Mouse (Mus musculus) liver, postnatal 0 days (tissue): ENCODE data around the gene Pde11a. TPM values are rescaled to one million over a fixed set of nuclear protein-coding genes. Genes with fewer than 3 reads are reported as not detected.
A peak's percentile ranks its signal among the peaks of the same experiment; 100 is the strongest.

Experiments
- ATAC-seq: fragments of 200-750 bp; cut with Nextera tagmentation; 2 replicates; pipeline ENCODE4 v1.8.0; 2017; ENCODE audit warnings: mild to moderate bottlenecking, moderate library complexity
- DNase-seq: peaks from one replicate; pipeline ENCODE4 v3.0.0-alpha.2; 2016
- H3K27ac ChIP-seq: fragments of 300-500 bp; sonication (generic); 2 replicates; pipeline ENCODE4 v1.5.1; 2014; ENCODE audit warnings: antibody characterized with exemption, moderate library complexity, mild to moderate bottlenecking, low read depth
- H3K27me3 ChIP-seq: fragments of 300-500 bp; sonication (generic); 2 replicates; pipeline ENCODE4 v1.6.1; 2014; ENCODE audit warnings: low read length, control low read depth, mixed read lengths; ENCODE audit not compliant: insufficient read depth
- H3K36me3 ChIP-seq: fragments of 300-500 bp; sonication (generic); replicated peaks from 2 replicates; pipeline ENCODE4 v1.6.1; 2014; ENCODE audit warnings: mild to moderate bottlenecking, control low read depth, low read length, moderate library complexity, mixed read lengths; ENCODE audit not compliant: insufficient read depth
- H3K4me1 ChIP-seq: fragments of 300-500 bp; sonication (generic); 2 replicates; pipeline ENCODE4 v1.6.1; 2014; ENCODE audit warnings: antibody characterized with exemption, mild to moderate bottlenecking, control low read depth; ENCODE audit not compliant: insufficient read depth
- H3K4me2 ChIP-seq: fragments of 300-500 bp; sonication (generic); 2 replicates; pipeline ENCODE4 v1.6.1; 2014; ENCODE audit warnings: low read depth, mild to moderate bottlenecking, low read length, moderate library complexity, mixed read lengths
- H3K4me3 ChIP-seq: fragments of 300-500 bp; sonication (generic); 2 replicates; pipeline ENCODE4 v1.5.1; 2014; ENCODE audit warnings: low read depth, low read length
- H3K9ac ChIP-seq: fragments of 300-500 bp; sonication (generic); replicated peaks from 2 replicates; pipeline ENCODE4 v1.6.1; 2014; ENCODE audit warnings: mild to moderate bottlenecking, moderate library complexity
- H3K9me3 ChIP-seq: fragments of 300-500 bp; sonication (generic); 2 replicates; pipeline ENCODE4 v1.6.1; 2016; ENCODE audit warnings: mild to moderate bottlenecking, control low read depth, low read length, mixed read lengths
- CTCF ChIP-seq: sonication (generic); IDR thresholded peaks from 2 replicates; pipeline ENCODE4 v1.5.1; 2016; ENCODE audit warnings: antibody characterized with exemption, low read depth
- EP300 ChIP-seq: IDR thresholded peaks from 2 replicates; pipeline ENCODE4 v1.6.1; 2016; ENCODE audit warnings: antibody characterized with exemption, low read depth, mild to moderate bottlenecking
- WGBS: fragments of 180-500 bp; shearing (Covaris S2); extraction: QIAGEN DNeasy Blood & Tissue Kit; methylation state at CpG from one replicate; pipeline ENCODE4 v1.1.7; 2014; ENCODE audit not compliant: insufficient replicate concordance; 5-methylcytosine and 5-hydroxymethylcytosine counted together
- polyA plus RNA-seq: library from polyadenylated mRNA; unstranded; fragments of >200 nt; fragmentation: Nextera tagmentation; extraction: Ambion mirVana; gene quantifications from 2 replicates; pipeline ENCODE4 v1.2.1, GENCODE M21; 2015

Pde11a gene
- polyA plus RNA-seq, 1 experiment from 2014 or later, result 0.06 TPM

DNA sequence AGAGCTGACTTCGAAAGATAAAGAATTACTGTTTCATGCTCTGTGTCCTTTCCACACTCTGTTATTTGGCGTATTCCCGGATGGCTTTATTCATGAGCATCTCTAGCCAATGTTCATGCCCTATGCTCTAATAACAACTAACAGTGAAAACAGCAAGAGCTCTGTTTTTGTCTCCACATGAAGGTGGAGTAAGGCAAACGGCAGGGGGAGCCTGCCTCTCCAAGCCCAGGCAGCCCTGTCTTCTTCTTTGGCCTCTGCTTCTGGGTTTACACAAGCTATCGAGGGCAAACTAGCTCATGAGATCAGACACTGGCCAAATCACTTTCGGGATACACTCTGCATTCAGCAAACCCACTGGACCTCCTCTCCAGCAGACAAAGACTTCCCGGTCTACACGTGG, 241.3 kb downstream of the Pde11a start:
- H3K36me3 ChIP-seq, result no peaks in the 10 kb centered on the region
- WGBS, result 67% methylated on average over 8 of the region's 8 CpGs
- no peaks in the 10 kb centered on the region for H3K27me3 ChIP-seq
- DNase-seq, result no peak
- H3K4me2 ChIP-seq, result no peak overlapping the region
- H3K4me1 ChIP-seq, result no peaks in the 10 kb centered on the region
- no peak for TF ChIP-seq CTCF
- TF ChIP-seq EP300, result no peak
- H3K9ac ChIP-seq, result no peak overlapping the region
- H3K27ac ChIP-seq, result no peak overlapping the region
- no peaks in the 10 kb centered on the region for H3K9me3 ChIP-seq
- no peak overlapping the region for H3K4me3 ChIP-seq
- no peak for ATAC-seq

DNA sequence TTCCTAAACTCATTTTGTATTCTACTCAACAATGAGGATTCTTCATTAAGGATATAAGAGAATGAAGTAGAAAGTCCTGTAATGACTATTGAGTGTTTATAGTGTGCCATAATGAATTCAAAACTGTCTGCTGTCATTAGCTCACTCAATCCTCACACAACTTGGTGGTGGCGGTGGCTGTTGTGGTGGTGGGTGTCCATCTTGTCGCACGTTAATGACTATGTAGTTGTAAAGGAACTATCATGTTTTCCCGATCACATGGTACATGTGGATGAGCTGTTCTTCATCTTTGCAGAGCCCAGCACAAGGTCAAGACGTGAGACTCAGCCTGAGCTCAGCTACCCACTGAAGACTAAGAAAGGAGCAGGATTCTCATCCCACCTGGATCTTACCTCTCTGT, 242.7 kb downstream of the Pde11a start:
- 85% methylated on average over 5 of the region's 5 CpGs for WGBS
- H3K36me3 ChIP-seq, result no peaks in the 10 kb centered on the region
- H3K4me1 ChIP-seq, result no peaks in the 10 kb centered on the region
- DNase-seq, result no peak
- ATAC-seq, result no peak
- no peak overlapping the region for H3K27ac ChIP-seq
- H3K4me3 ChIP-seq, result no peak overlapping the region
- TF ChIP-seq CTCF (no peak), EP300 (no peak)
- H3K27me3 ChIP-seq, result no peaks in the 10 kb centered on the region
- no peak overlapping the region for H3K9ac ChIP-seq
- no peaks in the 10 kb centered on the region for H3K9me3 ChIP-seq
- no peak overlapping the region for H3K4me2 ChIP-seq

DNA sequence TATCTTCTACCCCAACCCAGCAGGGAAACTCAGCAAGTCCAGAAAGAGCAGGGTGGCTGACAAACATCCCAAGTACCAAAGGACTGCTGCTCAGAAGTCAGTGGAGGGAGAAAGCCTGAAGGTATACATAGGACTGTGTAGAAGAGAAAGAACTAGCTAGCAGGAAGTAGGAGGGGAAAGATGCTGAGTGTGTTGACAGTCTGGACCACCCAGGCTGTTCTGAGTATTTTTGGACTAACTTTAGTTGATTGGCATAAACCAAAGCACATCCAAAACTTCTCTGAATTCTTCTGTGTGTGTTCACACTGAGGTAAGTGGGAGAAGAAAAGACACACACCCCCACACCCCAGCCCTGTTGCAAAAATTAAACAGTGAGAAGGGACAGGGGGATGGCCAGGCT, 248.1 kb downstream of the Pde11a start:
- no peaks in the 10 kb centered on the region for H3K36me3 ChIP-seq
- no peak for ATAC-seq
- no peak for TF ChIP-seq CTCF
- no peak for TF ChIP-seq EP300
- H3K4me1 ChIP-seq, result no peaks in the 10 kb centered on the region
- no peak overlapping the region for H3K9ac ChIP-seq
- H3K4me3 ChIP-seq, result no peak overlapping the region
- no peaks in the 10 kb centered on the region for H3K27me3 ChIP-seq
- no peak overlapping the region for H3K4me2 ChIP-seq
- no peak for DNase-seq
- no peaks in the 10 kb centered on the region for H3K9me3 ChIP-seq
- no peak overlapping the region for H3K27ac ChIP-seq

DNA sequence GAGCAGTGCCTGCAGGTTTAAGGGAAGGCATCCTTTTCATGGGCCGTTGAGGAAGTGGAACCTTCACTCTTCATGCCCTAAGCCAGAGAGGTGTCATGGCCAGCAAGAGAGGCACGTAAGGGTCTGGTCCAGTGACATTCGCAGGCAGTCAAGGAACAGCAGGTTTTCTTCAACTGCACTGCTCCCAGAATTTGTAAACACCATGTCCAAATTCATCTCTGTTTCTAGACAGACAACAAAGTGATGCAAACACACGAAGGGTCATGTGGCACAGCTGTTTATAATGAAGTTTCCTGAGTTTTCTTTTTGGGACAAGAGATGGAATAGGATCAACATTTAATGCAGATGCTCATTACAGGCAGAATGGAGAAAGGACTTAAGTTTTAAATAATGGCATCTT, 249.7 kb downstream of the Pde11a start:
- Histone ChIP-seq H3K27ac (no peak overlapping the region), H3K4me1 (no peaks in the 10 kb centered on the region), H3K9ac (no peak overlapping the region), H3K36me3 (no peaks in the 10 kb centered on the region), H3K4me2 (no peak overlapping the region), H3K9me3 (no peaks in the 10 kb centered on the region), H3K4me3 (no peak overlapping the region), H3K27me3 (no peaks in the 10 kb centered on the region)
- ATAC-seq (no peak), DNase-seq (no peak)
- TF ChIP-seq EP300 (no peak), CTCF (no peak)
- 65% methylated on average over 4 of the region's 4 CpGs for WGBS

DNA sequence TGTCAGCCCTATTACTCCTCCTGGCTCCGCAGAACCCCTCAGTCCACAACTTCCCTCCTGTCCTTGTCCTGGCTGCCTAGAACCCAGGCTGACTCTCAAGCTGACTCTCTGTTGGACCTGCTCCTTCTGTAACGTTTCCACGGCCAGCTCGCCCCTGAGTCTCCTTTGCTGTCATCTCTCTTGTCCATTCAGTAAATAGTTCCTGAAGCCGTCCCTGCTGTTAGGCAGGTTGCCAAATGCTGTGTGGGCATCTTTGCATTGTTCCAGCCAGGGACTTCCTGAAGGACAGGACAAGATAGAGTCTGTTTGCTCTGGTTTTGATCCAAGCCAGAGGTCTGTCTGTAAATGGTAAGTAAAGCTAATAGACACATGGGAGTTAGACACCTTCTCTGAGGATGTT, 250.2 kb downstream of the Pde11a start:
- TF ChIP-seq CTCF (no peak), EP300 (no peak)
- Histone ChIP-seq H3K4me1 (no peaks in the 10 kb centered on the region), H3K9ac (no peak overlapping the region), H3K9me3 (no peaks in the 10 kb centered on the region), H3K36me3 (no peaks in the 10 kb centered on the region), H3K4me2 (no peak overlapping the region), H3K27ac (no peak overlapping the region), H3K4me3 (no peak overlapping the region), H3K27me3 (no peaks in the 10 kb centered on the region)
- peak; percentile 41 for DNase-seq
- no peak for ATAC-seq
- 67% methylated on average over 5 of the region's 5 CpGs for WGBS

DNA sequence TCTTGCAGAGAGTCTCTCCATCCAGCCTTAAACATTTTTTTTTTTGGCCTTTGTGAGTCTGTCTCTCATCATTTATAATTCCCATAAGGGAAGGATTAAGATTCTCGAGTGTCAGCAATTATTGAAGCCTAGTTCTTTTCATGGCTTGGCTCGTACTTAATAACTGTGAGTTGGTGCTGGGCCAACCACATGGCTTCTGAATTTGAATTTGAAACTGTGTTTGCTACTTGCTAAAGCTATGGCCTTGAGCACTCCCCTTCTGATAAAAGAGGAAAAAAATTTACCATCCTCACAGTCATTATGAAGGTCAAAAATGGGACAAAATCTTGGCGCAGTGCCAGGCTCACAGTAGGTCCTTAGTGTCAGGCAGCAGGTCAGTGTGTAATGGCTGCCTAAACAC, 251.4 kb downstream of the Pde11a start:
- no peak for ATAC-seq
- no peak overlapping the region for H3K27ac ChIP-seq
- no peaks in the 10 kb centered on the region for H3K27me3 ChIP-seq
- H3K4me1 ChIP-seq, result no peaks in the 10 kb centered on the region
- H3K36me3 ChIP-seq, result no peaks in the 10 kb centered on the region
- WGBS, result 72% methylated on average over 3 of the region's 3 CpGs
- no peaks in the 10 kb centered on the region for H3K9me3 ChIP-seq
- H3K4me2 ChIP-seq, result no peak overlapping the region
- no peak overlapping the region for H3K4me3 ChIP-seq
- H3K9ac ChIP-seq, result no peak overlapping the region
- no peak for DNase-seq
- no peak for TF ChIP-seq EP300
- TF ChIP-seq CTCF, result no peak

DNA sequence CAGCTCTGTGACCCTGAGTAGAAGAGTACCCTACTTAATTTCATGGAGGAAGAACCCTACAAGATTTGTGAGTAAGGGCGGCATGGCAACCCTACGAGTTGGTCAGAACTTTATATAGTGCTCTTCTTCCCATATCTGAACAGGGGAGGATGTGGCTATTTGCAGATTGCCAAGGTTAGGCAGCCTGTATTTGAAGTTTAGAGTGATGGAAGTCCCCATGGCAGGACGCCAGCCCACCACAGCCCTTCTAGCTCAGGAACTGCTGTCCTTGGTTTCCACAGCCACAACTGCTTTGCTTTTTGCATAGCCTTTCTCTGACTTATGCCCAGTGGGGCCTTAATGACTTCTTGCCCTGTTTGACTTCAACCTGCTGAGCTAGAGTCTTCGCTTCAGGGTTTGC, 253.6 kb downstream of the Pde11a start:
- H3K4me3 ChIP-seq, result no peak overlapping the region
- DNase-seq (no peak), ATAC-seq (no peak)
- no peaks in the 10 kb centered on the region for H3K4me1 ChIP-seq
- H3K27me3 ChIP-seq, result no peaks in the 10 kb centered on the region
- H3K27ac ChIP-seq, result no peak overlapping the region
- H3K9me3 ChIP-seq, result no peaks in the 10 kb centered on the region
- no peak overlapping the region for H3K4me2 ChIP-seq
- WGBS, result 65% methylated on average over 4 of the region's 4 CpGs
- no peaks in the 10 kb centered on the region for H3K36me3 ChIP-seq
- H3K9ac ChIP-seq, result no peak overlapping the region
- no peak for TF ChIP-seq EP300
- TF ChIP-seq CTCF, result no peak
